Mouse (Mus musculus) cerebral cortex, adult 2 months (tissue): Measurements from ENCODE around the gene Ripk1.

ENCODE experiments used
- WGBS: fragments of 180-500 bp; shearing (Covaris S2); methylation state at CpG from one replicate; pipeline ENCODE4 v1.1.7; 2018; 5-methylcytosine and 5-hydroxymethylcytosine counted together

Ripk1 gene

GRCm38 (mm10) chr13:34038901-34039341 is 36.8 kb downstream of the Ripk1 start:
- 59% methylated on average over 8 of the region's 8 CpGs for WGBS

- WGBS, result 97% methylated on average over 3 of the region's 3 CpGs
These were observed 37.9 kb downstream of the Ripk1 start for GRCm38 (mm10) chr13:34040091-34040490.

- 75% methylated on average over 7 of the region's 7 CpGs for WGBS
These were observed 41.7 kb downstream of the Ripk1 start for GRCm38 (mm10) chr13:34043716-34044393.

GRCm38 (mm10) chr13:34045511-34046249 is 43.5 kb downstream of the Ripk1 start:
- WGBS, result 71% methylated on average over 5 of the region's 5 CpGs

- WGBS, result 35% methylated on average over 11 of the region's 11 CpGs
These were observed 44.4 kb downstream of the Ripk1 start for GRCm38 (mm10) chr13:34046421-34047012.

GRCm38 (mm10) chr13:34047526-34047925 is 45.4 kb downstream of the Ripk1 start:
- 96% methylated on average over 3 of the region's 3 CpGs for WGBS

GRCm38 (mm10) chr13:34050479-34050878 is 48.3 kb downstream of the Ripk1 start:
- 41% methylated on average over 8 of the region's 8 CpGs for WGBS

- 85% methylated on average over 3 of the region's 3 CpGs for WGBS
These were observed 49.5 kb downstream of the Ripk1 start for GRCm38 (mm10) chr13:34051692-34052091.

GRCm38 (mm10) chr13:34053673-34054282 is 51.6 kb downstream of the Ripk1 start:
- 78% methylated on average over 13 of the region's 13 CpGs for WGBS

- 68% methylated on average over 4 of the region's 4 CpGs for WGBS
These were observed 52.2 kb downstream of the Ripk1 start for GRCm38 (mm10) chr13:34054391-34054790.

GRCm38 (mm10) chr13:34054983-34055382 is 52.8 kb downstream of the Ripk1 start:
- WGBS, result 88% methylated on average over 3 of the region's 3 CpGs

- WGBS, result 95% methylated on average over 1 of the region's 1 CpGs
These were observed 55.1 kb downstream of the Ripk1 start for GRCm38 (mm10) chr13:34057252-34057651.

- WGBS, result 92% methylated on average over 9 of the region's 9 CpGs
These were observed 57.9 kb downstream of the Ripk1 start for GRCm38 (mm10) chr13:34060061-34060460.

- WGBS, result 85% methylated on average over 10 of the region's 10 CpGs
These were observed 60.3 kb downstream of the Ripk1 start for GRCm38 (mm10) chr13:34062466-34062865.

- 29% methylated on average over 1 of the region's 1 CpGs for WGBS
These were observed 64.2 kb downstream of the Ripk1 start for GRCm38 (mm10) chr13:34066351-34066750.

- WGBS, result 88% methylated on average over 4 of the region's 4 CpGs
These were observed 68.1 kb downstream of the Ripk1 start for GRCm38 (mm10) chr13:34070296-34070695.

- WGBS, result 74% methylated on average over 6 of the region's 6 CpGs
These were observed 69.7 kb downstream of the Ripk1 start for GRCm38 (mm10) chr13:34071836-34072235.

GRCm38 (mm10) chr13:34072847-34073246 is 70.7 kb downstream of the Ripk1 start:
- 67% methylated on average over 3 of the region's 3 CpGs for WGBS

- WGBS, result 92% methylated on average over 12 of the region's 17 CpGs
These were observed 72.3 kb downstream of the Ripk1 start for GRCm38 (mm10) chr13:34074441-34074840.

GRCm38 (mm10) chr13:34075893-34076292 is 73.7 kb downstream of the Ripk1 start:
- WGBS, result 51% methylated on average over 6 of the region's 6 CpGs

- 11% methylated on average over 20 of the region's 20 CpGs for WGBS
These were observed 74.7 kb downstream of the Ripk1 start for GRCm38 (mm10) chr13:34076561-34077491.
